Mouse (Mus musculus) erythroblast, embryonic 14.5 days (primary cell): ENCODE results near the gene Ciart. TPM values are rescaled to one million over a fixed set of nuclear protein-coding genes. Genes with fewer than 3 reads are reported as not detected.

Source experiments
- H3K27me3 ChIP-seq: 2 replicates; pipeline ENCODE4 v1.6.1; 2012; ENCODE audit warnings: inconsistent platforms; ENCODE audit not compliant: control insufficient read depth
- H3K36me3 ChIP-seq: 2 replicates; pipeline ENCODE4 v1.6.1; 2012; ENCODE audit warnings: mild to moderate bottlenecking, inconsistent platforms; ENCODE audit not compliant: control insufficient read depth
- H3K4me1 ChIP-seq: 2 replicates; pipeline ENCODE4 v1.6.1; 2012; ENCODE audit warnings: inconsistent platforms; ENCODE audit not compliant: control insufficient read depth
- H3K4me3 ChIP-seq: replicated peaks from 2 replicates; pipeline ENCODE3; 2012; ENCODE audit warnings: moderate library complexity, mild to moderate bottlenecking, inconsistent platforms
- H3K9me3 ChIP-seq: 2 replicates; pipeline ENCODE4 v1.6.1; 2012; ENCODE audit warnings: low read length, inconsistent platforms, mixed read lengths; ENCODE audit not compliant: control insufficient read depth
- GATA1 ChIP-seq: IDR thresholded peaks from 2 replicates; pipeline ENCODE4 v1.6.1; 2012; ENCODE audit warnings: low read length, inconsistent platforms, mixed read lengths
- TAL1 ChIP-seq: IDR thresholded peaks from 3 replicates; pipeline ENCODE4 v1.6.1; 2012; ENCODE audit warnings: low read length, inconsistent platforms, mixed read lengths
- polyA plus RNA-seq: library from polyadenylated mRNA; stranded (reverse); fragments of >175 nt; gene quantifications from 2 replicates; pipeline ENCODE4 v1.2.3, GENCODE M21; 2012

The Ciart gene
- polyA plus RNA-seq, 1 experiment = 0.05 TPM

DNA sequence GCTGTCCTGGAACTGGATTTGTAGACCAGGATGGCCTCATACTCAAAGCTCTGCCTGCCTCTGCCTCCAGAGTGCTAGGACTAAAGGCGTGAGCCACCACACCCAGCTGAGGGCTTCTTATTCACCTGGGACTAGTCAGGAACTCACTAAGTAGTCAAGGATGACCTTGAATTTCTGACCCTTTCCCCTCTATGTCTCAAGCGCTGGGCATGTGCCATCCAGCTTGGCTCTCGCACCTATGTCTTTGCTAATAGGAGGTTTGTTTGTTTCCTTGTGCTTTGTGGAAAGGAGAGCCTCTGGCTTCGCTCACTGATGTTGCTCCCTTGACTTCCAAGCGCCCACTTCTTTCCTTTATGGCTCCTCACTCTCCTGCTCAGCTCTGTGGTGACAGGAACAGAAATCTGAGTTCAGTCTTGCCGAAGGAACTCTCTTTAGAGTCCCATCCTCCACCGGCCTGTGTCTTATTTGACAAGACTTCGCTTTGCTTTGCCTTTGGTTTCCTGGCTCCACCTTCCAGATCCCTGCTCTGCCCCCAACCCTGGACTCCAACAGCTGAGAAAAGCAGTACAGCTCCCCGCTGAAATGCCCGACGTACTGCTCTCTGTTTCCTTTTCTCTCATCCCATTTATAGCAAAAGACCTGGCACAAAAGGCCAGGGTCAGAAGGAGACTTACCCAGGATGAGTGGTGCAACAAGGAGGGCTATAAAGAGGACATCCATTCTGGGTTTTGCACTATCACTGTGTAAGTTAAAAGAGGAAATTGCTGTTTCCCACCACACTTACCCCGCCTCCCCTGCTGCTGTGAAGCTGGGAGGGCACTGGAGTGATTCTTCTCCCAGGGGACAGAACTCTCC, 9.4 kb upstream of the Ciart start, which contains the start of gene BC028528:
Gene BC028528 (minus strand): TSS at position 795 of the 855 bp plus-strand sequence.
- Histone ChIP-seq H3K4me1 (peaks cover 40% of the 10 kb centered on the region), H3K9me3 (no peaks in the 10 kb centered on the region), H3K4me3 (no peak within 1 kb of the TSS), H3K27me3 (peaks cover 25% of the 10 kb centered on the region), H3K36me3 (peaks cover 8% of the 10 kb centered on the region)
- TF ChIP-seq GATA1 = no peak
- TF ChIP-seq TAL1 = no peak

- H3K27me3 ChIP-seq = peaks cover 34% of the 10 kb centered on the region
- no peak for TF ChIP-seq TAL1
- TF ChIP-seq GATA1 = no peak
- H3K9me3 ChIP-seq = no peaks in the 10 kb centered on the region
- no peaks in the 10 kb centered on the region for H3K36me3 ChIP-seq
- H3K4me3 ChIP-seq = no peak overlapping the region
- peaks cover 29% of the 10 kb centered on the region for H3K4me1 ChIP-seq
Observed at GRCm38 (mm10) chr3:95889664-95890063, 7.6 kb upstream of the Ciart start.

GRCm38 (mm10) chr3:95887596-95887995, 5.5 kb upstream of the Ciart start:
- TF ChIP-seq GATA1 = no peak
- no peak for TF ChIP-seq TAL1
- Histone ChIP-seq H3K36me3 (no peaks in the 10 kb centered on the region), H3K27me3 (peaks cover 51% of the 10 kb centered on the region)

GRCm38 (mm10) chr3:95884400-95884799, 2.3 kb upstream of the Ciart start:
- Histone ChIP-seq H3K9me3 (peaks cover 9% of the 10 kb centered on the region), H3K27me3 (peaks cover 56% of the 10 kb centered on the region), H3K4me1 (peaks cover 15% of the 10 kb centered on the region), H3K36me3 (no peaks in the 10 kb centered on the region), H3K4me3 (no peak overlapping the region)
- TF ChIP-seq GATA1 (no peak), TAL1 (no peak)

More at GRCm38 (mm10) chr3:95887596-95887995, 5.5 kb upstream of the Ciart start:
- H3K4me1 ChIP-seq = peaks cover 20% of the 10 kb centered on the region
- peaks cover 2% of the 10 kb centered on the region for H3K9me3 ChIP-seq
- H3K4me3 ChIP-seq = no peak overlapping the region

DNA sequence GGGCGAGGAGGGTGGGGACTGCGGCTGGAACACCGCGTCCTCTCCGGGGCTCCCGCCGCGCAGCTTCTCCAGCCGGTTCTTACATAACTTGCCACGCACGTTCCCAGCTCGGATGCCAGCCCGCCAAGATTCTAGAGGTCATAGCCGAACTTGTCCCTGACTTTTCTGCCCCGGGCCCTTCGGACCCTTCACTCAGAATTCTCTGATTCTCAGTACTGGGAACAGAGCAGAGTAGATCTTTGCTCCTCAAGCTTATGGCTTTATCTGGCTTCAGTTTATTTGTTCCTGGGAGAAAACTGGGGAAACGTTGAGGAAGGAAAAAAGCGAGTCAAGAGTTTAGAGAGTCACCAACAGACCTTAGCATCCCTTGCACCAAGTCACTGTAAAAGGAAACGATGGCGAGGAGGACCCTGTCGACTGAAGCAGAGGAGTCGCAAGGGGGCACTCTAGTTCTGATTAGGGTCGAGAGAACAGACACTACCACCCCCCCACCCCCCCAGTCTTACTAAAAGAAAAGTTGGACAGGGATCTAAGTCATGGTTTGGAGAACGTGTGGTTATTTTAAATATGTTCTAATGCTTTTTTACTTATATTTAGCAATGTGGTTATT, 870 bp upstream of the Ciart start:
- no peaks in the 10 kb centered on the region for H3K36me3 ChIP-seq

GRCm38 (mm10) chr3:95879063-95879462, 3.0 kb downstream of the Ciart start:
- Histone ChIP-seq H3K4me3 (no peak overlapping the region), H3K9me3 (peaks cover 9% of the 10 kb centered on the region), H3K36me3 (peaks cover 7% of the 10 kb centered on the region), H3K27me3 (peaks cover 37% of the 10 kb centered on the region), H3K4me1 (peaks cover 37% of the 10 kb centered on the region)
- TF ChIP-seq TAL1 (no peak), GATA1 (no peak)

More for the DNA sequence above, 870 bp upstream of the Ciart start:
- Histone ChIP-seq H3K27me3 (peaks cover 55% of the 10 kb centered on the region), H3K4me1 (peaks cover 17% of the 10 kb centered on the region), H3K9me3 (peaks cover 9% of the 10 kb centered on the region), H3K4me3 (peak overlapping the region; percentile 63)
- TF ChIP-seq GATA1 = no peak
- no peak for TF ChIP-seq TAL1

DNA sequence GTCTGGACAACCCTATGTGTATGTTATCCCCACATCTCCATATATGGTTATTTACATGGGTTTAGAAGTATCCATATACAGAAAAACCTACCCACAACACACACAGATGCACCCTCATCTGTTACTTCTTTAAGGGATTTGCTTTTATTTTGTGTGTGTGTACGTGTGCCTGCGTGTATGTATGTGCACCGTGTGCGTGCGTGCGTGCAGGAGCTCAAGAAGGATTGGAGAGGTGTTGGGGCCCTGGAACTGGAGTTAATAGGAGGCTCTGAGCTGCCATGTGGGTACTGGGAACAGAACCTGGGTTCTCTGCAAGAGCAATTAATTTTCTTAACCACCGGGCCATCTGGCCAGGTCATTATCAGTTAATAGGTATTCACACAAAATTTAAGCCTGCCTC, 10.0 kb downstream of the Ciart start:
- H3K9me3 ChIP-seq = no peaks in the 10 kb centered on the region
- peaks cover 45% of the 10 kb centered on the region for H3K4me1 ChIP-seq
- peak overlapping the region; percentile 77 for H3K4me3 ChIP-seq
- TF ChIP-seq TAL1 (no peak), GATA1 (no peak)
- peaks cover 41% of the 10 kb centered on the region for H3K36me3 ChIP-seq
- no peaks in the 10 kb centered on the region for H3K27me3 ChIP-seq

GRCm38 (mm10) chr3:95871392-95871867, 10.6 kb downstream of the Ciart start, which contains the start of gene Mrps21:
Mrps21 (minus strand) TSS chr3:95871519.
- Histone ChIP-seq H3K27me3 (no peaks in the 10 kb centered on the region), H3K36me3 (peaks cover 47% of the 10 kb centered on the region), H3K9me3 (no peaks in the 10 kb centered on the region), H3K4me3 (peak within 1 kb of the TSS; percentile 77), H3K4me1 (peaks cover 44% of the 10 kb centered on the region)
- TF ChIP-seq GATA1 (no peak), TAL1 (no peak)

- no peaks in the 10 kb centered on the region for H3K9me3 ChIP-seq
- no peak for TF ChIP-seq TAL1
- TF ChIP-seq GATA1 = no peak
- peaks cover 51% of the 10 kb centered on the region for H3K36me3 ChIP-seq
- H3K4me3 ChIP-seq = peak overlapping the region; percentile 77
- no peaks in the 10 kb centered on the region for H3K27me3 ChIP-seq
- H3K4me1 ChIP-seq = peaks cover 43% of the 10 kb centered on the region
Observed at GRCm38 (mm10) chr3:95870976-95871375, 11.1 kb downstream of the Ciart start.

DNA sequence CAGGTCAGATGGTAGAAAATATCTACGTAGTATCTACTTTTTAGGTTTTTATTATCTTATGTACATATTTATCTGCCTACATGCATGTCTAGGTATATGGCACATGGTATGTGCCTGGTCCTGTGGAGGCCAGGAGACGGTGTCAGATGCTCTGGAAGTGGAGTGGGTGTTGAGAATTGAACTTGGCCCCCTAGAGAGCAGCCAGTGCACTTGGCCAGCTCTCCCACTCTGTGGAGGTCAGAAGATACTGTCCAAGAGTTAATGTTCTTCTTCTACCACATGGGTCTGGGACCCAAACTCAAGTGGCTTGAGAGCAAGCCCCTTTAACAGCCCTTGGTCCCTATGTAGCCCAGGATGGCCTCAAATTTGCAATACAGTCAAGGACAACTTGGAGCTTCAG, 14.6 kb downstream of the Ciart start:
- TF ChIP-seq GATA1 (no peak), TAL1 (no peak)

More for the DNA sequence above, 14.6 kb downstream of the Ciart start:
- Histone ChIP-seq H3K4me1 (peaks cover 26% of the 10 kb centered on the region), H3K9me3 (no peaks in the 10 kb centered on the region), H3K4me3 (no peak overlapping the region), H3K36me3 (peaks cover 70% of the 10 kb centered on the region), H3K27me3 (no peaks in the 10 kb centered on the region)
